Mouse (Mus musculus) regulatory T cell (primary cell): ENCODE measurements around the gene Lyrm1.

Source experiments
- in situ Hi-C: fragments of 300-600 bp; cut with MboI, MseI; formaldehyde crosslinking; loops from one replicate; pipeline ENCODE4 v1.15.1; 2025; ENCODE audit warnings: high pct_unique_total_duplicates

Gene Lyrm1

GRCm38 (mm10) chr7:119887887-119888286 lies 7.8 kb upstream of the Lyrm1 start:
- in situ Hi-C loops, result no loop called here

- in situ Hi-C loops, result no loop called here
These were observed 3.5 kb upstream of the Lyrm1 start for GRCm38 (mm10) chr7:119892198-119892597.

- in situ Hi-C loops, result no loop called here
These were observed 2.9 kb upstream of the Lyrm1 start for GRCm38 (mm10) chr7:119892742-119893141.

- in situ Hi-C loops, result no loop called here
These were observed 680 bp upstream of the Lyrm1 start for GRCm38 (mm10) chr7:119894818-119895544.

GRCm38 (mm10) chr7:119897521-119898109 lies 2.0 kb downstream of the Lyrm1 start:
- in situ Hi-C loops, result no loop called here

- in situ Hi-C loops, result no loop called here
These were observed 2.7 kb downstream of the Lyrm1 start for GRCm38 (mm10) chr7:119898247-119898856.

GRCm38 (mm10) chr7:119899386-119900057 lies 3.9 kb downstream of the Lyrm1 start:
- in situ Hi-C loops, result no loop called here

- in situ Hi-C loops, result no loop called here
These were observed 11.0 kb downstream of the Lyrm1 start for GRCm38 (mm10) chr7:119906523-119907215.

- in situ Hi-C loops, result no loop called here
These were observed 16.1 kb downstream of the Lyrm1 start for GRCm38 (mm10) chr7:119911727-119912126.

GRCm38 (mm10) chr7:119920457-119920856 lies 24.8 kb downstream of the Lyrm1 start:
- in situ Hi-C loops, result no loop called here

- in situ Hi-C loops, result no loop called here
These were observed 25.4 kb downstream of the Lyrm1 start for GRCm38 (mm10) chr7:119921054-119921453.

- in situ Hi-C loops, result no loop called here
These were observed 33.3 kb downstream of the Lyrm1 start for GRCm38 (mm10) chr7:119928783-119929440.

GRCm38 (mm10) chr7:119936321-119936720 lies 40.7 kb downstream of the Lyrm1 start:
- in situ Hi-C loops, result no loop called here

GRCm38 (mm10) chr7:119937036-119937435 lies 41.4 kb downstream of the Lyrm1 start:
- in situ Hi-C loops, result no loop called here

- in situ Hi-C loops, result no loop called here
These were observed 45.9 kb downstream of the Lyrm1 start for GRCm38 (mm10) chr7:119941569-119941968.

GRCm38 (mm10) chr7:119954047-119954446 lies 58.4 kb downstream of the Lyrm1 start:
- in situ Hi-C loops, result no loop called here

- in situ Hi-C loops, result no loop called here
These were observed 61.8 kb downstream of the Lyrm1 start for GRCm38 (mm10) chr7:119957421-119957820.

- in situ Hi-C loops, result no loop called here
These were observed 63.4 kb downstream of the Lyrm1 start for GRCm38 (mm10) chr7:119959091-119959490.

GRCm38 (mm10) chr7:119959491-119959890 lies 63.8 kb downstream of the Lyrm1 start:
- in situ Hi-C loops, result no loop called here

- in situ Hi-C loops, result no loop called here
These were observed 64.3 kb downstream of the Lyrm1 start for GRCm38 (mm10) chr7:119960006-119960405.

- in situ Hi-C loops, result no loop called here
These were observed 64.9 kb downstream of the Lyrm1 start for GRCm38 (mm10) chr7:119960546-119960945.
